Mouse (Mus musculus): ENCODE measurements at regions not wholly inside any gene's neighbourhood (a gene's known extent, or its start where the extent isn't known, plus 50 kb on each side); places are given as distances from the start of the nearest gene placed in this dataset.

DNA sequence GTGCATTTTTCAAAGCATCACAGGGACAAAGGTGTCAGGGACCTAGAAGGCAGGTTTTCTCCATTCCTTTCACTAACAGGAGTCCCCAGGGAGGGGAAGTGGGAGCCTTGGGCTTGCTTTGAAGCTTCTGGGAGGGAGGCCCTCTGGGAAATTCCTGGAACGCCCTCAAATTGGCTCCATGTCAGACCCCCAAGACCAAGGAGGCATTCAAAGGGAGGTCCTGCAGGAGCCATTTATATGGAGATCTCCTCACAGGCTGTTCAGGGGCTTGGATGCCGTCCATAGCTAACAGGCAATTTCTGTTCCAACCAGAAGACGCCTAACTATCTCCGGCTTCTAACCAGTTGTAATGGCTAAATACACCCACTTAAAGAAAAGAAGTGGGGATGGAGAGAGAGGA, 70.4 kb downstream of the Mycn start:
- DNase-seq = no peak
- no peaks in the 10 kb centered on the region for H3K36me3 ChIP-seq (replicated peaks; ENCODE audit: insufficient read depth, low read length)
- H3K27me3 ChIP-seq (ENCODE audit: insufficient read depth, low read length) = no peaks in the 10 kb centered on the region
- TF ChIP-seq EP300 (IDR thresholded peaks at IDR 0.05; ENCODE audit: low read depth) (no peak), CTCF (IDR thresholded peaks at IDR 0.05; ENCODE audit: low read depth) (no peak)
- peaks cover 3% of the 10 kb centered on the region; the same call in 1 of the 2 replicates for H3K4me1 ChIP-seq (ENCODE audit: insufficient read depth)
- H3K4me2 ChIP-seq (ENCODE audit: low read depth, low read length) = no peak overlapping the region
- no peak overlapping the region for H3K9ac ChIP-seq (replicated peaks)
- ATAC-seq = no peak
- H3K9me3 ChIP-seq (ENCODE audit: low read length) = no peaks in the 10 kb centered on the region
- no peak overlapping the region for H3K27ac ChIP-seq (ENCODE audit: low read depth)
- 79% methylated on average over 4 of the region's 4 CpGs for WGBS (ENCODE audit: insufficient replicate concordance)
- no peak overlapping the region for H3K4me3 ChIP-seq (ENCODE audit: low read depth, low read length)

DNA sequence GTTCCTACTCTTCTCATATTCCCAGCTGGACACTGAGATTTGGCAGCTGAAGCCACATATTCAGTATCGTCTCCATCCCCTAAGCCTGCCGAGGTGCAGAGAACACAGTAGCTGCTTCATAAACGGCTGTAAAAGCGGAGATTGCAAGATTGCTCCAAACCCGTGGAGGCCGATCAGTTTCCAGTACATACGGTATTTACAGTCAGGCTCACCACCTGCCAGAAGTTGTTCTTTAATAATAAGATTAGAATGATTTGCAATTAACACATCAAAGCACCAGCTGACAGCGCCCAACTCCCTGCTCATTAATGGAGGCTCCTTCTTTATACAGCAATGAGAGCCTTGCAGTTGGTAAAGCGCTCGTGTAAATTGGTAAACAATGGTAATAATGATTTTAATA, 75.1 kb downstream of the Mycn start:
- H3K9me3 ChIP-seq (ENCODE audit: low read length) = no peaks in the 10 kb centered on the region
- H3K27me3 ChIP-seq (ENCODE audit: insufficient read depth, low read length) = no peaks in the 10 kb centered on the region
- no peak overlapping the region for H3K27ac ChIP-seq (ENCODE audit: low read depth)
- DNase-seq = no peak
- no peak overlapping the region for H3K9ac ChIP-seq (replicated peaks)
- TF ChIP-seq CTCF (IDR thresholded peaks at IDR 0.05; ENCODE audit: low read depth) (no peak), EP300 (IDR thresholded peaks at IDR 0.05; ENCODE audit: low read depth) (no peak)
- no peak overlapping the region for H3K4me2 ChIP-seq (ENCODE audit: low read depth, low read length)
- H3K36me3 ChIP-seq (replicated peaks; ENCODE audit: insufficient read depth, low read length) = no peaks in the 10 kb centered on the region
- 74% methylated on average over 10 of the region's 10 CpGs for WGBS (ENCODE audit: insufficient replicate concordance)
- H3K4me1 ChIP-seq (ENCODE audit: insufficient read depth) = no peaks in the 10 kb centered on the region
- no peak overlapping the region for H3K4me3 ChIP-seq (ENCODE audit: low read depth, low read length)
- ATAC-seq = no peak

DNA sequence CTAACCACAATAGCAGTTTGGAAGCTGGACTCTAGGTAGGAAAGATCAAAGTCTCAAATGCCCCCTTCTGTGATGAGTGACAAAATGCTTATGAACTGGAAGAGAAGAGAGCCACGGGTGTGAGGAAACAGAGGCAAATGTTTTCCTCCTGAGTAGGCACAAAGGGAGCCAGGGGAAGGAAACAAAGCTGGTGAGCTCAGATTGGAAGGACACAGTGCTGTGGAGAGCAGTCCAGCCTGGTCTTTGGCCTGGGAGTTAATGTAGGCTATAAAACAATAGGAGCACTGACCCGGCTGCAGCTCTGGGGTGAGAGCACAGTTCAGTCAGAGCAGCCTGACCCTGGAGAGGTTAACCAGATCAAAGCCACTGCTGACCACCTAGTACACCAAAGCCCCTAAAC, 91.0 kb downstream of the Mycn start:
- ATAC-seq (no peak), DNase-seq (no peak)
- no peaks in the 10 kb centered on the region for H3K4me1 ChIP-seq (ENCODE audit: insufficient read depth)
- no peak for TF ChIP-seq CTCF (IDR thresholded peaks at IDR 0.05; ENCODE audit: low read depth)
- no peak for TF ChIP-seq EP300 (IDR thresholded peaks at IDR 0.05; ENCODE audit: low read depth)
- H3K4me3 ChIP-seq (ENCODE audit: low read depth, low read length) = no peak overlapping the region
- no peaks in the 10 kb centered on the region for H3K36me3 ChIP-seq (replicated peaks; ENCODE audit: insufficient read depth, low read length)
- H3K27me3 ChIP-seq (ENCODE audit: insufficient read depth, low read length) = no peaks in the 10 kb centered on the region
- H3K9me3 ChIP-seq (ENCODE audit: low read length) = no peaks in the 10 kb centered on the region
- H3K4me2 ChIP-seq (ENCODE audit: low read depth, low read length) = no peak overlapping the region
- WGBS (ENCODE audit: insufficient replicate concordance) = 45% methylated on average over 2 of the region's 2 CpGs
- no peak overlapping the region for H3K27ac ChIP-seq (ENCODE audit: low read depth)
- no peak overlapping the region for H3K9ac ChIP-seq (replicated peaks)

DNA sequence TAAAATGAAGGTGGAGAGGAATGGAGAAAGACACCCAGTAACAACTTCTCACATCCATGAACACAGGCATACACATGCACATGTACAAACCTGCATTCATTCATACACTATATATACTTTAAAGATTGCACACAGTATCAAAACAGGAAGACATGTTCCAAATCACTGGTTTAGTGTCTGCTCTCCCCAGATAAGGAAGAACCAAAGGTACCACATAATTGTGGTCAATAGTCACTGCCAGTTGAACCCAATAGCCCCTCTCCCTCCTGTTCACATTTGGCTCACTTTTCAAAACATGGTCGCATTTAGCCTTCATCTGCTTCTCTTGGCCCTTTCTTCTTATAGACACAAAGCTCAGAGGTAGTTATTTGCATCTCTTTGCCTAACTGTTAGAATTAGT, 95.0 kb downstream of the Mycn start:
- H3K27me3 ChIP-seq (ENCODE audit: insufficient read depth, low read length) = no peaks in the 10 kb centered on the region
- ATAC-seq (no peak), DNase-seq (no peak)
- H3K9ac ChIP-seq (replicated peaks) = no peak overlapping the region
- WGBS (ENCODE audit: insufficient replicate concordance) = 38% methylated on average over 1 of the region's 1 CpGs
- H3K4me3 ChIP-seq (ENCODE audit: low read depth, low read length) = no peak overlapping the region
- no peaks in the 10 kb centered on the region for H3K9me3 ChIP-seq (ENCODE audit: low read length)
- no peaks in the 10 kb centered on the region for H3K36me3 ChIP-seq (replicated peaks; ENCODE audit: insufficient read depth, low read length)
- no peaks in the 10 kb centered on the region for H3K4me1 ChIP-seq (ENCODE audit: insufficient read depth)
- no peak overlapping the region for H3K27ac ChIP-seq (ENCODE audit: low read depth)
- TF ChIP-seq EP300 (IDR thresholded peaks at IDR 0.05; ENCODE audit: low read depth) = no peak
- no peak for TF ChIP-seq CTCF (IDR thresholded peaks at IDR 0.05; ENCODE audit: low read depth)
- H3K4me2 ChIP-seq (ENCODE audit: low read depth, low read length) = no peak overlapping the region

DNA sequence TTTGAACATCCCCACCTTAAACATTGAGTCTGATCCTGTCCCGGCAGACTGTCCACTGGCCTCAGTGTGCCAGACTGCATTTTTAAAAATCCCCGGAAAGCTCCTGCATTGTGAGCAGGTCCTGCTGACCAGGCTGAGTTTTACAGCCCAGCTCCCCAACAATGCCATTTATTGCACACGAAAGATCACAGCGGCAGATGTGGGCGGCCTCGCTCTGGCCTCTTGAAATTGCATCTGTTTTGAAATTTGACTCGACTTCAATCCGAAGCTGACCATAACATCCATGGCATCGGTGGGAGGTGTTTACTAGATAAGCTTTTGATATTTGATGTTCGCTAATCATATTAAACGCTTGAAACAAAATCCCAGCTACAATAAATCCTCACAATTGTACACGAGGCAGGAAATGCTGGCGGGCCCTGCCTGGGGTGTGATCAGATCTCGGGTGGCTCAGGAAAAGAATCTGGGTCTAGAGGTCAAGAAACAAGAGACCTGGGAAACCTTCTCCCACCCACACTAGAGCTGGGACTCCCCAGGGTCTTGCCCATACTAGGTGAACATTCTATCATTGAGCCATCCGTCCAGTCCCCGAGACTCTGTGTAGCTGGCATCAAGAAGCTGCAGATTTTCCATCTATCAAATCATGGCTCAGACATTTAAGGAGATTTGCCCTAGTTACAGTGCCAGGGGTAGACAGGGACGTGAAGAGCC, 99.3 kb downstream of the Mycn start:
- no peak for DNase-seq

DNA sequence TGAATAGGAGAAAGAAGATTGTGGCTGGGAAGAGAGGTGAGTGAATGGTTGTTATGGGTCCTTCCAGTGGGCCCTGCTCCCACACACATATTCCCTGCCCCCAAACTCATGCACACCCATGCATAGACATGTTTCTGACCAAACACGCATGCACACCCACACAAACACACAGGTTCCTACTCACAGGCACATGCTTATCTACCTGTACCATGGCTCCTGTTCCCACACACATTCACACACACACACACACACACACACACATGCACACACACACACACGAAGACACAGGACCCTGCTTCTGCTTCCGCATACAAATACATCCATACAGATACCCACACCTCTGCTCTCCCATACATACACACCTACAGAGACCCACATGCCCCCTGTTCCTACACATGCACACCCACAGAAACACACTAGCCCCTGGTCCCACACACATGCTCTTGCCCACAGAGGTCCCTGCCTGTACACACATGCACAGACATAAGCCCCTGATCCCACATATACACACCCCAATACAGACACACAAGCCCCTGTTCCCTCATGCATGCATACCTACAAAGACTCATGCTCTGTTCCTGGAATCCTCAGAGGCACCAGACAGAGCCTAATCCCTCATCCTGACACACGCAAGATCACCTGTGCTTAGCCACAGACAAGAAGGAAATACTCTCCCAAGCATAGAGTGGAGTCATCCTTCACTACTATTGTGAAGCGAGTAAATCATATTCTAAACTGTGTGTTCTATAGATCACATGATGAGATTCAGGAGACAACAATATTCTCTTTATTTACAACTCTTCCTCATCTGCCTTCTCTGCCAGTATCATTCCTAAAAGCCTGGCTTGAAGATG, 100.1 kb downstream of the Mycn start:
- Histone ChIP-seq H3K4me1 (ENCODE audit: insufficient read depth) (no peaks in the 10 kb centered on the region), H3K4me2 (ENCODE audit: low read depth, low read length) (no peak overlapping the region), H3K27me3 (ENCODE audit: insufficient read depth, low read length) (no peaks in the 10 kb centered on the region), H3K4me3 (ENCODE audit: low read depth, low read length) (no peak overlapping the region), H3K27ac (ENCODE audit: low read depth) (no peak overlapping the region), H3K9me3 (ENCODE audit: low read length) (no peaks in the 10 kb centered on the region), H3K36me3 (replicated peaks; ENCODE audit: insufficient read depth, low read length) (no peaks in the 10 kb centered on the region), H3K9ac (replicated peaks) (no peak overlapping the region)
- WGBS (ENCODE audit: insufficient replicate concordance) = 91% methylated on average over 5 of the region's 5 CpGs
- ATAC-seq (no peak), DNase-seq (no peak)
- TF ChIP-seq EP300 (IDR thresholded peaks at IDR 0.05; ENCODE audit: low read depth) (no peak), CTCF (IDR thresholded peaks at IDR 0.05; ENCODE audit: low read depth) (no peak)

More for the DNA sequence above, 99.3 kb downstream of the Mycn start:
- H3K27me3 ChIP-seq (ENCODE audit: insufficient read depth, low read length) = no peaks in the 10 kb centered on the region
- no peaks in the 10 kb centered on the region for H3K36me3 ChIP-seq (replicated peaks; ENCODE audit: insufficient read depth, low read length)
- H3K9me3 ChIP-seq (ENCODE audit: low read length) = no peaks in the 10 kb centered on the region
- no peak overlapping the region for H3K27ac ChIP-seq (ENCODE audit: low read depth)
- no peak overlapping the region for H3K4me2 ChIP-seq (ENCODE audit: low read depth, low read length)
- no peak overlapping the region for H3K4me3 ChIP-seq (ENCODE audit: low read depth, low read length)
- H3K9ac ChIP-seq (replicated peaks) = no peak overlapping the region
- ATAC-seq = no peak
- no peaks in the 10 kb centered on the region for H3K4me1 ChIP-seq (ENCODE audit: insufficient read depth)
- 61% methylated on average over 17 of the region's 17 CpGs for WGBS (ENCODE audit: insufficient replicate concordance)
- no peak for TF ChIP-seq CTCF (IDR thresholded peaks at IDR 0.05; ENCODE audit: low read depth)
- no peak for TF ChIP-seq EP300 (IDR thresholded peaks at IDR 0.05; ENCODE audit: low read depth)

Measured in liver, postnatal 0 days (tissue).